Mouse (Mus musculus) T-cell, adult 2 months (primary cell): ENCODE results near the gene Gga3.
A peak's percentile ranks its signal among the peaks of the same experiment; 100 is the strongest.

Source experiments
- DNase-seq: peaks from one replicate; pipeline ENCODE4 v3.0.0; 2022; ENCODE audit warnings: low spot score

Gga3 gene

GRCm38 (mm10) chr11:115630532-115631504 is 27.0 kb upstream of the Gga3 start:
- DNase-seq: peak; percentile 57

DNA sequence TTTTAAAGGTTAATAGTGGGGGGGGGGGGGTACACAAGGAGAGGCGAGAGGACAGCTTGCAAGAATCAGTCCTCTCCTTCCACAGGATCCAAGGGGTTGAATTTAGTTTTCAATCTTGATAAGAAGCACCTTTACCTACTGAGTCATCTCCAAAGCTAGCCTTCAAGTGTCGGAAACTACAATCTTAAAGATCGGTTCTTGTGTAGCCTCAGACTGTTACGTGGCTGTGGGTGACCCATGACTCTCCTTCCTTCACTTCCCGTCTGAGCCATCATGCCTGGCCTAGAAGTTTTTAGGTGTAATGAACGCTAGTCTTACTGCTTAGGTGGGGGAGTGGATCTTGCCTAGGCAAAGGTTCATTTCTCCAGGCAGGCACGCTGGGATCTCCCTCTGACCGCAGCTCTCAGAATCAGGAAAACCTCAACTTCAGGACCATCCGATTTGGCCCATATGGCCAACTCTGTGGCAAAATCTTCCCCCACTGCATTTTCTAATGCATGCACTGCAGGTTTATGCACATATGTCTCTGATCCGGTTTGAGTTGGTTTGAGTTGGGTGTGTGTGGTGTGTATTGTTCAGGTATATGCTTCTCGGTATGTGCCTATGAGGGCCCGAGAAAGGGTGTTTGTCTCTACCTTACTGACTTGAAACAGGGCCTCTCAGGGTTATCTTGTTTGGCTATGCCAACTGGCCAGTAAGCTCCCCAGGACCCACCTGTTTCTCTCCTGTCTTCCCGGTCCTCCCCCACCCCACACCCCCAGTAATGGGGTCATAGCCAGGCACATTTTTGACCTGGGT is 26.1 kb upstream of the Gga3 start:
- DNase-seq: no peak

DNA sequence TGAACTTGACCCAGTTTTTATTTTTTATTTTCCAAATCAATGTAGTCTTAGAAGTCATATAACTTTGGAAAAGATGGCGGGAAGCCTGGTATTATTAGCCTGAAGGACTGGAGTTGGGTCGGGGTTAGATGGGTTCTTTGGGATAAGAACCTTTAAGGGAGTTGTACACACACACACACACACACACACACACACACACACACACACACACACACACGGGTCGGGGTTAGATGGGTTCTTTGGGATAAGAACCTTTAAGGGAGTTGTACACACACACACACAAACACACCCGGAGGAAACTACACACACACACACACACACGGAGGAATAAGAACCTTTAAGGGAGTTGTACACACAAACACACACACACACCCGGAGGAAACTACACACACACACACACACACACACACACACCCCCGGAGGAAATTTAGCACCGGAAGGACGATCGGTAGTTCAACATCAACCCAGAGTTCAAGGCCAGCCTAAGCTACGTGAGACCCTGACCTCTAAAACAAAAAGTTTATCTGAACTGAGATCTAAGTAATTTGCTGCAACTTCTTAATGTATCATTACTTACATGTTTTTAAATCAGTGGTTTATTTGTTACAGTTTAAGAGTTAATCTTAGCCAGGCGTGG is 24.7 kb upstream of the Gga3 start:
- no peak for DNase-seq

DNA sequence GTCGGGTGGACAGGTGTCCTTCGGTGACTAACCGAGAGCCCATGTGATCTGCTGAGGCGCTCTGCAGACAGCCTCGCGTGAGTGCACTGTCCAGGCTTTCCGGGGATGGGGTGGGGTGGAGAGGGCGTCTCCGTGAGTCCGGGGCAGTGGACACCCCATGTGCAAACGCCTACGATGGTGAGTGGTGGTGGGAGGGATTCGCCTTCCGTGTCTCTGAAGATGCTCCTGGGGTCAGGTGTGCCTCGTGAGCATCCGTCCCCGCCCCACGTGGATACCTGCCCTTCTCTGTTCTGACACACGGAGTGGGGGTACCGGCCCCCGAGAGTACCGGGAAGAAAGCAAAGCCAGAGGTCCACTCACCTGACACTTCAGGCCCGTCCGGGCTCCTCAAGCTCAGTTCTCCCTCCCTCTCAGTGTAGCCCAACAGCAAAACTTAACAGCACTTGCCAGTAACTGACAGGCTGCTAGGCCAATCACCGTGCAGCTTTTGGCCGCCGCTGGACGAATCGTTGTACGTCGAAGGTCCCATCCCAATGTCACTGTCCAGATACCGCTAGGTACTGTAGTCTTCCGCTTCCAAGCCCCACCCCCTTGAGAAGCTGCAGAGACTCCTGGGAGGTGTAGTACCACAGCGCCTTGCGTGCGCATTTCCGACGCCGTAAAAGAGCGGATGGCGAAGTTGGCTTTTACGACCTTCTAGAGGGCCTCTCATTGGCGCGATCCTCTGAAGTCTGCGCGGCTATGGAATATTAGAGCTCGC is 24.0 kb upstream of the Gga3 start, which contains the start of gene Slc25a19:
Gene Slc25a19, minus strand, starts transcription at position 591 of the 760 bp plus-strand sequence.
- DNase-seq: peak; percentile 98

- no peak for DNase-seq
Measured at GRCm38 (mm10) chr11:115626824-115627616, 23.2 kb upstream of the Gga3 start.

DNA sequence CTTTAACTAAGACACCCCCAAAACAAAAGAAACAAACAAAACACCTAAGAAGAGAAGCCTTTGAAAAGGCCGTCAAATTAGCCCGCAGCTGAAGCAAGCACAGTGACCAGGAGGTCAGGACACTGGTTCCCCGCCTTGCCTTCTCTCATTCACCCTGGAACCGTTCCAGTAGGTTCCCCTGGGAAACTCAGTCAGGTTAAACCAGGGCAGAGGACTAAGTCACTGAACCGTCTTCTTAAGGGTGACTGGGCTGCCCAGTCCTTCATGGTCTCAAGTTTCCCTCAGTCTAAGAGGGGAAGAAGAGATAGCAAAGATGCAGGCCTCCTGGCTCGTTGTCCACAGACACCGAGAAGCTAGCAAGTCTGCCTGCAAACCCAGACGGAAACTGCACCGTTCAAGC is 22.0 kb upstream of the Gga3 start:
- no peak for DNase-seq

DNA sequence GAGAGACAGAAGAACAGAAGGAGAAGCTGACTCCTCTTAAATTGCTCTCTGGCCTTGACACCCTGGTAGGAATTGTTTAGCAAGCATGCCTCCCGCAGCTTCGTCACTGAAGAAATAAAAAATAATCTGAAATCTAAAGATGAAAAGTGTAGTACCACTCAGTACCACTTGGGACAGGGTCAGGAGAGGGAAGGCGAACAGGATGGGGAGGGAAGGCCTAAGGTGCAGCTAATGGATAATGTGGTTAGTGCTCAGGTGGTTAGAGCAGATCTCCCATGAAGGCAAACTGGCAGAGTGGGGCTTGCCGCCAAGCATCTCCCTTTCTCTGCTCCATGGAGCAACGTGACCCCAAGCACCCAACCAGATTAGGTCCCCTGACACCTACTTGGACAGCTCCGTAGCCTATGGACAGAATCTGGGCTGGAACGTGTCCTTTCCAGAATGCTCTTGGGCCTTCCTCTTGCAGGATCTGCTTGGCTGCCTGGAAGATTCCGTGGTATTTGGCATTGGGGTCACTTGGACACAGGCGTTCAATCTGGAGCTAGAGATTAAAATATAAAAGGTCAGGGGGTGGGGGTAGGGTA is 19.7 kb upstream of the Gga3 start:
- no peak for DNase-seq

GRCm38 (mm10) chr11:115619949-115620348 is 16.1 kb upstream of the Gga3 start:
- DNase-seq: no peak

GRCm38 (mm10) chr11:115618732-115619516 is 15.1 kb upstream of the Gga3 start:
- DNase-seq: no peak

DNA sequence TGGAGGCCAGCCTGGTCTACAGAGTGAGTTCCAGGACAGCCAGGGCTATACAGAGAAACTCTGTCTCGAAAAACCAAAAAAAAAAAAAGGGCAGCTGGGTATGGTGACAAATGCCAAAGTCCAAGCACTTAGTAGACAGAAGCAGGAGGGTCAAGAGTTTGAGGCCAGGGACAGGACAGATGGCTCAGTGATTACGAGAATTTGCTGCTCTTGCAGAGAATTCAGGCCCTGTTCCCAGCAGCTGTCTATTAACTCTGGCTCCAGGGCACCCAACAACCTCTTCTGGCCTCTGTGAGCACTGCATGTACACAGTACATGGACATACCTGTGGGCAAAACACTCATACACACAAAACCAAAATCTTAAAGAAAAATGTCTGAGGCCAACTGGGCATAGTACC is 14.2 kb upstream of the Gga3 start:
- no peak for DNase-seq

GRCm38 (mm10) chr11:115616893-115617292 is 13.0 kb upstream of the Gga3 start:
- DNase-seq: no peak

GRCm38 (mm10) chr11:115616371-115616770 is 12.5 kb upstream of the Gga3 start:
- no peak for DNase-seq

DNA sequence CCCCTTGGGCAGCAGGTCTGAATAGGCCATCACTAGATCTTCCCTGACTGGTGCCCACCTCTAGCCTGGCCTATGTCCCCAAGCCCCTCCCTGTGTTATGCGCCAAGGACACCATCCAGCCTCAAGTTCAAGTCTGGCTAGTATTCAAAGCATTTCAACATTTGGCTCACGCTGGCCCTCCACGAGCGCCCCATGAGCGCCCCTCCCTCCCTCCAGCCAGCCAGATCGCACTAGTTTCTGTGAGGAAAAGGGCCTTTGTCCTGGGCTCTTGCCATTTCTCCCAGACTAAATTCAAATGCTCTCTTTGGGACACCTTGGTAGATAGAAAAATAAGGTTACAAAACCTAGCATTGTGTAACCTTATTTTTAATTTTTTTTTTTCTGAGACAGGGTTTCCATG is 12.0 kb upstream of the Gga3 start:
- DNase-seq: no peak

- no peak for DNase-seq
Measured at GRCm38 (mm10) chr11:115615108-115615825, 11.4 kb upstream of the Gga3 start.

DNA sequence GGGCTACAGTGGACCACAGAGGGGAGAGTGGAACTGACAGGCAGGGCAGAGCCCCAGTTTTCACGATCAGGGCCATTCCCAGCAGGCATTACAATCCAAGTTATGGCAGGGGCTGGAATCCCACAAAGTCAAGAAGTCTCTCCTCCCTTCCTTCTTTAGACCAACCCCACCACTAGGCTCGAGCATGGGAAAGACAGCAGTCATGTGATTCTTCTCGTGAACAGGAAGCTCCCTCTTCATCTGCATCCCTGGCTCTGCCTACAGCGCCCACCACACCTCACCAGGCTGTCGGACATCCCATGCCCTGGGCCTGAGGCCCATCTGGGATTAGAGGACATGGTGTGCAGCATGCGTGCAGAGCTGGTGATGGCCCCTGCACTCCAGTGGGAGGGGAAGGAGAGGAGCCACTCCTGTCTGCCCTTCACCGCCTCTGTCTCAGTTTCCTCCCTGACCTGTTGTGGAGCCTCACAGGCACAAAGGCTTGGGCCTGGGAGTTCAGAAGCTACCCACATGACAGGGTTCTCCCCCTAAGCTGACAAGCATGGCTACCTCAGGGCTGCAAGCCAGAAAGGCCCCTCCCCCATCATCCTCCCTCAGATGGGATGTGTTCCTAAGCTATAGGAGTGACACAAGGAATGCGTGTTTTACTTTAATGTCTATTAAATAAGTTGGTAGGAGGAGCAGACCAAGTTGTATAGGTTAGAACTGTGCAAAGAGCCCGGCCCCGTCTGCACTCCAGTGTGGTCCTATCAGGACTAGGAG is 10.7 kb upstream of the Gga3 start:
- DNase-seq: no peak

DNA sequence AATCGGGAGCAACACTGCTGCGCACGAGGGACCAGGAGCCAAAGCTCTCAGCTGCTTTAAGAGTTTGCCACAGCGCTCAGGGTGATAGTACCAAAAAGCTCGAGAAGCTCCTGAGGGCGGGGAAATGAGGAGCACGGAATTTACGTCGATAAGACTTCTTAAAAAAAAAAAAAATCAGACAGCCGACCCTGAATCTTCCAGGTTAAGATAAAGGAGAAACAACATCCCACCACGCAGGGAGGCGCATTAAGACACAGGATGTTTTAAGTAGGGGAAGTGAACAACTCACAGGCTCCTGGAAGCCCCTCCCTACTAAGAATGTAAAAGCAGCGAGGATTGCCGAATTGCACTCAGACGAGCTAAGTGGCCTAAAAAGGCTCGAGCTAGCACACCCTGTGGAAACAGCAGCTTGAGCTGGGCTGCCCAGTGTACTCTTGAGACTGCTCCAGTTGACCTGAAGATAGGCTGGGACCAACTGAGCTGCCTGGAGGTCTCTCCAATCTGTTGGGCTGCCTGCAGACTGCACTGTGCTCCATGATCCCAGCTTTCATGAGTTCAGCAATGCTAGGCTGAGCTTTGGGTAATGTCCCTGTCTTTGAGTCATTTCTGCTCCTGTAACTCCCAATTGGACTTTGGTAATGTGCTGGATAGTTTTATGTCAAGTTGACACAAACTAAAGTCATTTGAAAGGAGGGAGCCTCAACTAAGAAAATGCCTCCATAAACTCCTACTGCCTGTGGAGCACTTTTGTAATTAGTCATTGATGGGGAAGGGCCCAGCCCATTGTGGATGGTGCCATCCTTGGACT is 9.5 kb upstream of the Gga3 start:
- DNase-seq: peak; percentile 54

DNA sequence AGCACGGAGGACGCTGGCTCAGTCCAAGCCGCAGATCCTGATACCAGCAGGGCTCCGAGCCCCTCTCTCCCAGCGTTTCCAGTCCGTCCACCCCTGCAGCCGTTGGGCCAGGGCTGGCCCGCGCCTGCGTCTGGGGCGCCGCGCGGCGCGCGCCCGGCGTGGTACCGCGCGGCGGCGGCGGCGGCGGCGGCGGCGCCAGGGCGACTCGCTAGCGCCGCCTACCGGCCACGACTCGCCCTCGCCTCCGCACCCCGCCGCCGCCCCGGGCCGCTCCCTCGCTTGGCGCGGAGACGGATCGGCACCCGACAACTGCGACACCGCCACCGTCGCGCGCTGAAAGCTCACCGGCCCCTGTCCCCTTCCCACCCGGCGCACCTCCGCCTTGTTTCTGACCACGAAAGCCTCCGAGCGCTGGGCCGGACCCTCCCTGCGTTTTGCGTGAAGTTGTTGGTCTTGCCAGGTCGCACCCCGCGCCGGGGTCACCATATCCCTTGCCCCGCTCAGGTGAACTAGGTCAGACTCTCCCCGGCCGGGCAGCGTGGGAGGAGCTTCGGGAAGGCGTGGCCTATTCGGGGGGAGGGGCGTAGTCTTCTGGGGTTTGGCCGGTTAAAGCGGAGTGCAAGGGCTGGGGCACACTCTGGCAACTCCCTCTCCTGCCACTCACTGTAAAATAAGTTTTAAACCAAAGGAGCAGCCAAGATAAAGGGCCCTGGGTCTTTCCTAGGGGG is 8.7 kb upstream of the Gga3 start, which contains the start of gene Mif4gd:
Gene Mif4gd, minus strand, starts transcription at position 560 of the 728 bp plus-strand sequence.
- peak; percentile 90 for DNase-seq
